Mouse (Mus musculus) small intestine, adult 2 months (tissue): Measurements from ENCODE around the gene Gm20422.

Source experiments
- CTCF ChIP-seq: fragments of 200-500 bp; IDR thresholded peaks from 2 replicates; pipeline ENCODE4 v1.5.1; 2012; ENCODE audit warnings: low read depth, mild to moderate bottlenecking, control low read depth, inconsistent platforms, low read length, moderate library complexity, mixed read lengths; ENCODE audit not compliant: insufficient replicate concordance, insufficient read length; ENCODE audit errors: extremely low read depth
- POLR2A ChIP-seq: fragments of 200-500 bp; IDR thresholded peaks from 2 replicates; pipeline ENCODE4 v1.6.1; 2012; ENCODE audit warnings: low read depth, mild to moderate bottlenecking, control low read depth, inconsistent platforms, low read length, moderate library complexity

DNA sequence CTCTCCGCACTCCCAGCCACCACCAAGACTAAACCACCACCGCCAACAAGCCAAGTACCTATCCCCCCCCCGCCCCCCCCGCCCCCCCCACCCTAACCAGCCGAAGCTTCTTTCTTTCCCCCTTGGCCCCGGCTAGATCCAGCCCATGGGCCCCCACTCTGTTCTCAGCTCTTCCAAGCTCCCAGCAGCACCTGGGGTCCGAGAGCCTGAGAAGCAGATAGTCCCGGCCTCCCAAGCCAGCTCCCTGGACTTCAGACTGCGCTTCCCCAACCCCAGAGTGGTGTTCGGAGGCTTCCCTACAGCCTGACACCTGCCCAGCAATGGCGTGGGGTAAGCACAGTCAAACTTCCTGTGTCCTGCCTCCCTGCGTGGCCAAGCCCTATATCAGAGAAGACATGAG lies 2.4 kb upstream of the Gm20422 start:
- no peak for TF ChIP-seq CTCF
- no peak for TF ChIP-seq POLR2A
